Mouse (Mus musculus) E14TG2a.4 (cell line): Measurements from ENCODE around the gene Pxmp2.

Source experiments
- H3K27me3 ChIP-seq: 2 replicates; pipeline ENCODE4 v1.6.1; 2014; ENCODE audit warnings: low read length, control low read depth; ENCODE audit not compliant: insufficient read depth
- H3K36me3 ChIP-seq: 2 replicates; pipeline ENCODE4 v1.6.1; 2014; ENCODE audit warnings: low read length, control low read depth; ENCODE audit not compliant: insufficient read depth
- H3K4me1 ChIP-seq: replicated peaks from 2 replicates; pipeline ENCODE4 v1.6.1; 2014; ENCODE audit warnings: low read depth, low read length, control low read depth
- H3K4me3 ChIP-seq: replicated peaks from 2 replicates; pipeline ENCODE4 v1.5.1; 2014; ENCODE audit warnings: mild to moderate bottlenecking, low read length
- H3K9me3 ChIP-seq: 2 replicates; pipeline ENCODE4 v1.6.1; 2014; ENCODE audit warnings: low read length, control low read depth
- CTCF ChIP-seq: conservative IDR thresholded peaks from 2 replicates; pipeline ENCODE4 v1.5.1; 2014; ENCODE audit warnings: low read length
- NANOG ChIP-seq: IDR thresholded peaks from 2 replicates; pipeline ENCODE4 v1.6.1; 2014; ENCODE audit warnings: borderline replicate concordance, low read length, mixed read lengths
- POU5F1 ChIP-seq: IDR thresholded peaks from 2 replicates; pipeline ENCODE4 v1.6.1; 2014; ENCODE audit warnings: low read length, borderline replicate concordance

The Pxmp2 gene

DNA sequence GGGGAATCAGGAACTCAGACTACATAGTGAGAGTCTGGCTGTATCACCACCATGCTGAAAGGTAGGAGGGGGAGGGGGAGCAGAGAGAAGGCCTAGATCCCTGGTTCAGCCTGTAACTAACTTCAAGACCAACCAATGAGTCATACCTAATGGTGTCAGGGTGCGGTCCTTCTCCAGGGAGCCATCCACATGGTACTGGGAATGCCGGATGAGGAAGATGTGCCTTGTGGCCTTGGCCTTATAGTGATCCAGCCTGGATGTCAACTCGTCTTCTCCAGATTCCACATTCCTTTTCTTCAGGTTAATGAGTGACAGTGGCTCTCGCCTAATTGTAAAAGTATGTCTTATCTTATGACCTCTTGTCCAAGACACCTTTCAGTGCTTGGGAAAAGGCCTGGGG lies 19.0 kb downstream of the Pxmp2 start:
- Histone ChIP-seq H3K4me1 (peaks cover 63% of the 10 kb centered on the region), H3K4me3 (no peak overlapping the region), H3K27me3 (no peaks in the 10 kb centered on the region), H3K36me3 (peaks cover 62% of the 10 kb centered on the region), H3K9me3 (no peaks in the 10 kb centered on the region)
- TF ChIP-seq POU5F1 (no peak), CTCF (no peak), NANOG (no peak)

DNA sequence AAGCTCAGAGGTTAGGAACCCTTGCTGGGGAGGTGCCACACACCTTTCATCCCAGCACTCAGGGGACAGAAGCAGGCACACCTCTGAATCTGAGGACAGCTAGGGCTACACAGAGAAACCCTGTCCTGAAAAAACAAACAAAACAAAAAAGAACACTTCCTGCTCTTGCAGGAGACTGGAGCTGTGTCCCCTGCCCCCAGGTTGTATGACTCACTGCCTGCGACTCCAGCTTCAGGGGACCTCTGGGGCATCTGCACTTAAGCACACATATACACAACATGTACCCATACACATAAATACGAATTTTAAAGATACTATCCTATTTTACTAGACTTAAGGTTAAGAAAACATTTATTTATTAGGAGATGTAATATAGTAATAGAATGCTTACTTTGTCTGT lies 41.9 kb downstream of the Pxmp2 start:
- H3K27me3 ChIP-seq = no peaks in the 10 kb centered on the region
- TF ChIP-seq POU5F1 (no peak), NANOG (no peak)
- no peaks in the 10 kb centered on the region for H3K9me3 ChIP-seq
- H3K36me3 ChIP-seq = peaks cover 97% of the 10 kb centered on the region
- H3K4me3 ChIP-seq = no peak overlapping the region
- no peaks in the 10 kb centered on the region for H3K4me1 ChIP-seq

DNA sequence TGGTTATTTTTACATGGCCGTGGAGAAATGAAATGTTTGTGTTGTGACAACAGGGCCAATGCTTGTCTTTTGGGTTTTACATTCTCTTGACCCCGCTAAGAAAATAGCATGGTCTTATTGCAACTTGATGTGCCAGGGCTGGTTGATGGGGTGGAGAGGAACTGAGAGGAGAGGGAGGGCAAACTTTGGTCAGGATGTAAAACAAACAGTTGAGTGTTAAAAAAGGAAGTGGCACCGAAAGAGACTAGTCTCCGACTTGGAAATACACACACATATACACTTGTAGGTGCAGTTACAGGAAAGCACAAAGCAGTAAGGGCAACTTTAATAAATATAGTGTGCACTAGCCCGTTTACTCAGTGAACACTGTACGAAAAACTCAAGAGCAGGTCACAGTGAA lies 53.6 kb downstream of the Pxmp2 start:
- Histone ChIP-seq H3K27me3 (no peaks in the 10 kb centered on the region), H3K36me3 (peaks cover 39% of the 10 kb centered on the region), H3K4me1 (peaks cover 40% of the 10 kb centered on the region), H3K4me3 (peak overlapping the region; percentile 98; the same call in 1 of the 2 replicates), H3K9me3 (peaks cover 10% of the 10 kb centered on the region)
- no peak for TF ChIP-seq POU5F1

DNA sequence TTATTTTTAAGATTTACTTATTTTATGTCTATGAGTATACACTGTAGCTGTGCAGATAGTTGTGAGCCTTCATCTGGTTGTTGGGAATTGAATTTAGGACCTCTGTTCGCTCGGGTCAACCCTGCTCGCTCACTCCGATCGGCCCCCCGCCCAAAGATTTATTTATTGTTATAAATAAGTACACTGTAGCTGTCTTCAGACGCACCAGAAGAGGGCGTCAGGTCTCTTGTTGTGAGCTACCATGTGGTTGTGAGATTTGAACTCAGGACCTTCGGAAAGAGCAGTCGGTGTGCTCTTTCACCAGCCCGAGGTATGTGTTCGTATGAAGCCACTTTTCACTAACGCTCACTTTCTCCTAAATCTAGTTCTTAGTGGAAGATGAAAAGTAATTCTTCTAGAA lies 54.3 kb downstream of the Pxmp2 start:
- H3K9me3 ChIP-seq = peaks cover 17% of the 10 kb centered on the region
- TF ChIP-seq POU5F1 (no peak), NANOG (no peak), CTCF (no peak; the same call in 1 of the 2 replicates)
- peak overlapping the region; percentile 98 for H3K4me3 ChIP-seq
- H3K4me1 ChIP-seq = peaks cover 45% of the 10 kb centered on the region
- H3K27me3 ChIP-seq = no peaks in the 10 kb centered on the region
- peaks cover 33% of the 10 kb centered on the region for H3K36me3 ChIP-seq

DNA sequence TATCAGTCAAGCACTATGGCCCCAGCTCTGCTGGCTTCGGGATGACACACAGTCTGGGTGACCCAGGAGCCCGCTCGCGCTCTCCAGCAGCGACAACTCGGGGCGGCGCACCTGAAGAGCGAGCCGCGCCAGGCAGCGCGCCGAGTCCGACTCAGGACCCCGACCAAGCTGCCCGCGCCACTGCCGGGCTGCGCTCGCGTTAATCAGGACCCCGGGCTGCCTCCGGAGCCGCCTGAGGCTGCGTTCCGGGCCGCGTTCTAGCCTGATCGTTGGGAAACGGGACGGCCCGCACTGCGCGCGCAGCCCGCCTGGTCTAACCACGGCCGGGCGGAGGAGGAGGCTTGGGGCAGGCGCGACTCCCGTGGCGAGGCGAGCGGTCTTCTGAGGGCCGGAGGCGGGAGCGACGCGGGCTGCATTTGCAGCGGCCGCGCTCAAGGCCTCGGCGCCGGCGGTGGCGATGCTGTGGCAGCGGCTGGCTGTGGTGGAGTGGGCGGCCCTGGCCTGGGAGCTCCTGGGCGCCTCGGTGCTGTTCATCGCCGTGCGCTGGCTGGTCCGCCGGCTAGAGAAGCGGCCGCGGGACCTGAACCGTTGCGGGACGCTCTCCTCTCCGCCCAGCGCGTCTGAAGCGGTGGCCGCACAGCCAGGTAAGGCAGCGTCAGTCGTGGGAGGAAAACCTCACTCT lies 55.1 kb downstream of the Pxmp2 start, which contains the start of gene Ankle2:
Ankle2 (plus strand) TSS at position 225 of the 682 bp plus-strand sequence.
- peaks cover 47% of the 10 kb centered on the region for H3K4me1 ChIP-seq
- peak within 1 kb of the TSS; percentile 98 for H3K4me3 ChIP-seq
- peaks cover 24% of the 10 kb centered on the region for H3K9me3 ChIP-seq
- H3K27me3 ChIP-seq = no peaks in the 10 kb centered on the region
- H3K36me3 ChIP-seq = peaks cover 31% of the 10 kb centered on the region
- TF ChIP-seq POU5F1 (no peak), CTCF (no peak), NANOG (no peak)

DNA sequence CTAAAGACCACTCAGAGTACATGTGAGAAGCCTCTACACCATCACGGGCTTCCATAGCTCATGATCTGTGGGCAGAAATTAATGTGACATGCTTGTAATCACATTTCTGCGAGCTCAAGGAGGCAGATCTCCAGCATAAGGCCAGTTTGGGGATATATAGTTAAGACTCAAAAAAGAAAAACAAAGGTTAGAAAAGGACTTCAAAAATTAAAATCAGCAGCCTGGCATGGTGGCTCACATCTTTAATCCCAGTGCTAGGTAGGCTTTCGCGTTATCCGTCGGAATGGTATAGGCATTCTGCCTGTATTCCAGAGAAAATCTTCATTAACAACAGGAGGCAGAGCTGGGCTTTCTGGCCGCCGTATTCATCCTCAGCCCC lies 55.6 kb downstream of the Pxmp2 start:
- Histone ChIP-seq H3K9me3 (peaks cover 25% of the 10 kb centered on the region), H3K27me3 (no peaks in the 10 kb centered on the region), H3K4me3 (peak overlapping the region; percentile 98), H3K4me1 (peaks cover 47% of the 10 kb centered on the region), H3K36me3 (peaks cover 32% of the 10 kb centered on the region)
- TF ChIP-seq POU5F1 (no peak), CTCF (no peak), NANOG (no peak)

DNA sequence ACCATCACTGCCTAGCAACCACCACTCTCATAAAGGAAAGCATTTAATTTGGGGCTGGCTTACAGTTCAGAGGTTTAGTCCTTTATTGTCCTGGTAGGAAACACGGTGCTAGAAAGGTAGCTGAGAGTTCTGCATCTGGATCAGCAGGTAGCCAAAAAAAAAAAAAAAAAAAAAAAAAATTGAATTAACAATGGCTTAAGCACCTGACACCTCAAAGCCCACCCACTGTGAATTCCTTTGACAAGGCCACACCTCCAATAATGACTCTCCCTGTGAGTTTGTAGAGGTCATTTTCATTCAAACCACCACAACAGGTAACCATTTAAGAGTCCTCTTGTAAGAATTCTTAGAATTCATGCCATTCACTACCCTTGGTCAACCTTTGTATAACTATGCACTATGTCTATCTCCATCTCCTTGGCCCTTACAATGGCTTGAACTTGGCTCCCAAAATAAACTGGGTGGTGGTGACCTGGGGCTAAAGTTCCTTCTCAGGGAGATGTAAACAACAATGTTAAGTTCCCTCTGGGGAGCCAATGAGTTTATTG lies 58.6 kb downstream of the Pxmp2 start:
- no peaks in the 10 kb centered on the region for H3K27me3 ChIP-seq
- peaks cover 25% of the 10 kb centered on the region for H3K9me3 ChIP-seq
- peaks cover 39% of the 10 kb centered on the region for H3K36me3 ChIP-seq
- no peak overlapping the region for H3K4me3 ChIP-seq
- H3K4me1 ChIP-seq = peaks cover 34% of the 10 kb centered on the region
- TF ChIP-seq NANOG (peak; percentile 88), CTCF (no peak), POU5F1 (no peak)

DNA sequence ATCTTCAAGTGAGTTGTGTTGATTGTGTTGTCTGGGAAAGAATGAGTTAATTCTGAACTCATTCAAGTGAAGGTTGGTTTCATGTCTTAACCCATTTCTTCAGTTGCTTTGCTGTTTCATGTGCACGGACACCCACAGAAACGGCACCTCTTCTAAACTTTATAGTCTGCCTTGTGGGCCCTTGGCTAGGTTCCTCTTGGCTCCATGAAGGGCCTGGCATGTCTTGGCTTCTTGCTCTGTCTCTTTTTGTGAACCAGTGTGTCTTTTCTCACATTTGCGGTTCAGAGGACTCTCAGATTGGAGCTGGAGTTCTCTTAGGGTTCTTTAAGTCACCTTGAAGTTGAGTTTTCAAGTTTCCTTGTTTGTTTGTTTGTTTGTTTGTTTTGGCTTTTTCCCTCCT lies 60.9 kb downstream of the Pxmp2 start:
- Histone ChIP-seq H3K27me3 (no peaks in the 10 kb centered on the region), H3K9me3 (peaks cover 25% of the 10 kb centered on the region), H3K4me3 (no peak overlapping the region), H3K4me1 (peaks cover 25% of the 10 kb centered on the region), H3K36me3 (peaks cover 58% of the 10 kb centered on the region)
- TF ChIP-seq NANOG = no peak
- TF ChIP-seq CTCF = no peak
- no peak for TF ChIP-seq POU5F1
